ENCODE assay signal across 8 mouse cellular contexts in the genomic region with DNA sequence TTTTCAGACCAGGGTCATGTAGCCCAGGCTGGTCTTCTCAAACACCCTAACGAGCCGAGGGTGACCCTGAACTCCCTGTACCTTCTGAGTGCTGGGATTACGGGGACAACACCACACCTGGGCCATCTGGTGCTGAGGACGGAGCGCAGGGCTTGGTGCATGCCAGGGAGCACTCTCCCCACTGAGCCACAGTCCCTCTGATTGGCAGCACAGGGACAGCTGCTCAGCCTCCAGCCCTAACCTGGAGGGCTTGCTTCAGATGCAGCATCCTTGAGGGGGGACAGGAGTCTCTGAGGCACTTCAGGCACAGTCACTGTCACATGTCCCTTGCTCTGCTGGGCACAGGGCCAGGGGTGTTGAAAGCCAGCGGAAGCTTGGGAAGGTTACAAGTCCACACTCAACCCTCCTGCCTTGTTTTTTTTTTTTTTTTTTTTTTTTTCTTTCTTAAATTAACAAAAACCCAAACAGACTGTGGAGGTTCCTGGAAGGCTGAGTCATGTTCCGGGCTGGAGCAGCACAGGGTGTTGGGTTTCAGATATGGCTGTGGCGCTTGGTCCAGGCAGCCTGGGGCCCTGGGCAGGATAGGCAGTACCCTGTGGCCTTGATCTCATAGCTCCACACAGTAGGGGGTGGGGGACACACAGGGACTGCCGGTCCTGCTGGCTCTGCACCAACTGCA. TPM values are rescaled to one million over a fixed set of nuclear protein-coding genes. Genes with fewer than 3 reads are reported as not detected.
A peak's percentile ranks its signal among the peaks of the same experiment; 100 is the strongest.
DNase-seq lines count a peak whose midpoint lies in the region; ATAC-seq lines count a peak whose summit lies in the region.

No protein-coding gene starts in this region.

- peaks cover 11% of the 10 kb centered on the region for H3K36me3 ChIP-seq in intestine, embryonic 14.5 days (ENCODE audit: control insufficient read depth, insufficient read depth, low read length)
- peaks cover 45% of the 10 kb centered on the region for H3K36me3 ChIP-seq in macrophage (ENCODE audit: inconsistent target)

- peaks cover 84% of the 10 kb centered on the region for H3K79me2 ChIP-seq in macrophage (ENCODE audit: inconsistent target)

- intact Hi-C loops in left cerebral cortex, postnatal 14 days (cut with DNase I) = no loop called here

- H3K27ac ChIP-seq in intestine, embryonic 14.5 days (ENCODE audit: low read depth) = peak overlapping the region; percentile 64
- peak overlapping the region; percentile 92 for H3K27ac ChIP-seq in macrophage

- 0 out of 2 replicates have a peak overlapping the region, but pooled peaks have one; percentile 10 for H3K9ac ChIP-seq in intestine, embryonic 14.5 days (ENCODE audit: low read length)

- H3K27me3 ChIP-seq in intestine, embryonic 14.5 days (replicated peaks; ENCODE audit: control insufficient read depth, insufficient read depth, low read length) = no peaks in the 10 kb centered on the region

- 67% methylated on average over 9 of the region's 9 CpGs for WGBS in intestine, embryonic 14.5 days
- WGBS in macrophage (ENCODE audit: missing documents) = 30% methylated on average over 8 of the region's 9 CpGs

- no peak overlapping the region for H3K4me2 ChIP-seq in intestine, embryonic 14.5 days (ENCODE audit: low read length)

- DNase-seq in adrenal gland, adult (ENCODE audit: inconsistent age in 2 of 2, low spot score in 1 of 2) = peak; percentile 94 to 98
- DNase-seq in cerebellum, adult 9-11 months = peak; percentile 87
- peak; percentile 80 to 85 for DNase-seq in gastrocnemius, adult 8-10 months (ENCODE audit: low spot score in 2 of 2)
- no peak for DNase-seq in intestine, embryonic 14.5 days (ENCODE audit: low spot score)
- peak; percentile 67 to 70 for DNase-seq in left cerebral cortex, postnatal 14 days (ENCODE audit: low spot score in 2 of 2)
- DNase-seq in right cerebral cortex, postnatal 36 days (ENCODE audit: low spot score in 2 of 2) = peak; percentile 36 to 53
- no peak for DNase-seq in thymus, postnatal 0 days (ENCODE audit: low spot score)

- ATAC-seq in intestine, embryonic 14.5 days (replicated peaks; ENCODE audit: low FRiP score, low TSS enrichment, low read depth) = 0 out of 2 replicates have a peak, but pooled peaks have one; percentile 36

- peaks cover 13% of the 10 kb centered on the region for H3K4me1 ChIP-seq in intestine, embryonic 14.5 days (replicated peaks; ENCODE audit: control insufficient read depth, insufficient read depth, low read length)

- H3K9me3 ChIP-seq in intestine, embryonic 14.5 days (ENCODE audit: control insufficient read depth, low read length) = no peaks in the 10 kb centered on the region

- H3K4me3 ChIP-seq in intestine, embryonic 14.5 days (ENCODE audit: low read depth, low read length) = no peak overlapping the region
- no peak overlapping the region for H3K4me3 ChIP-seq in macrophage (ENCODE audit: inconsistent target)

RNA-seq across cellular contexts. Expression of a gene that starts 24.0 kb away (rescaled TPM):
- 100 to 1,000 TPM; 510 to 613 (median 541) TPM for total RNA-seq in gastrocnemius, adult 8-10 months (2022)
- polyA plus RNA-seq in intestine, embryonic 14.5 days (2014; fragmentation: Nextera tagmentation; extraction: Ambion mirVana) = 607 and 623 TPM in 2 replicates
- total RNA-seq in left cerebral cortex, postnatal 14 days (2021) = 100 to 1,000 TPM; 462 to 482 TPM
- total RNA-seq in macrophage (2018; cell fraction: chromatin; rRNA removed) = 100 to 1,000 TPM in 8 of 26 experiments, 10 to 100 TPM in 18; 25.2 to 137 (median 85.2) TPM
- total RNA-seq in macrophage (2018; cell fraction: cytosol; rRNA removed) = 100 to 1,000 TPM; 389 to 647 (median 497) TPM
- total RNA-seq in macrophage (2018; cell fraction: nucleus; rRNA removed) = 100 to 1,000 TPM in 20 of 26 experiments, 10 to 100 TPM in 6; 53.9 to 194 (median 123) TPM
- polyA plus RNA-seq in macrophage (2018) = 427 to 512 TPM (median 481 TPM) in 3 replicates
- polyA plus RNA-seq in thymus, postnatal 0 days (2015; fragmentation: Nextera tagmentation; extraction: Ambion mirVana) = 640 and 681 TPM in 2 replicates

RNA-seq across cellular contexts. Expression of a gene that starts 31.4 kb away (rescaled TPM):
- total RNA-seq in gastrocnemius, adult 8-10 months (2022) = 10 to 100 TPM; 38.3 to 47.6 (median 39.7) TPM
- 255 and 274 TPM in 2 replicates for polyA plus RNA-seq in intestine, embryonic 14.5 days (2014; fragmentation: Nextera tagmentation; extraction: Ambion mirVana)
- total RNA-seq in left cerebral cortex, postnatal 14 days (2021) = 10 to 100 TPM; 66.9 to 68.9 TPM
- 10 to 100 TPM in 15 of 26 experiments, 1 to 10 TPM in 11; 2.7 to 32.6 (median 15.8) TPM for total RNA-seq in macrophage (2018; cell fraction: chromatin; rRNA removed)
- 10 to 100 TPM; 24.1 to 50.6 (median 34.6) TPM for total RNA-seq in macrophage (2018; cell fraction: cytosol; rRNA removed)
- 10 to 100 TPM in 17 of 26 experiments, 1 to 10 TPM in 9; 5.7 to 31.9 (median 11.6) TPM for total RNA-seq in macrophage (2018; cell fraction: nucleus; rRNA removed)
- 51.6 to 65.8 TPM (median 54.3 TPM) in 3 replicates for polyA plus RNA-seq in macrophage (2018)
- polyA plus RNA-seq in thymus, postnatal 0 days (2015; fragmentation: Nextera tagmentation; extraction: Ambion mirVana) = 153 and 158 TPM in 2 replicates

RNA-seq across cellular contexts. Expression of a gene that starts 34.4 kb away (rescaled TPM):
- 1 to 10 TPM; 4.8 to 5.7 (median 5.3) TPM for total RNA-seq in gastrocnemius, adult 8-10 months (2022)
- polyA plus RNA-seq in intestine, embryonic 14.5 days (2014; fragmentation: Nextera tagmentation; extraction: Ambion mirVana) = 14.1 TPM in 2 replicates
- total RNA-seq in left cerebral cortex, postnatal 14 days (2021) = 10 to 100 TPM; 19.2 to 19.3 TPM
- 1,000 to 10,000 TPM in 1 of 26 experiments, 100 to 1,000 TPM in 25; 193 to 1,010 (median 316) TPM for total RNA-seq in macrophage (2018; cell fraction: chromatin; rRNA removed)
- 100 to 1,000 TPM in 1 of 26 experiments, 10 to 100 TPM in 25; 35.5 to 111 (median 48.4) TPM for total RNA-seq in macrophage (2018; cell fraction: cytosol; rRNA removed)
- total RNA-seq in macrophage (2018; cell fraction: nucleus; rRNA removed) = 100 to 1,000 TPM; 103 to 721 (median 158) TPM
- 23.7 to 43.6 TPM (median 42.5 TPM) in 3 replicates for polyA plus RNA-seq in macrophage (2018)
- polyA plus RNA-seq in thymus, postnatal 0 days (2015; fragmentation: Nextera tagmentation; extraction: Ambion mirVana) = 18.3 and 19.7 TPM in 2 replicates

RNA-seq across cellular contexts. Expression of a gene that starts 44.6 kb away (rescaled TPM):
- 100 to 1,000 TPM; 157 to 173 (median 162) TPM for total RNA-seq in gastrocnemius, adult 8-10 months (2022)
- polyA plus RNA-seq in intestine, embryonic 14.5 days (2014; fragmentation: Nextera tagmentation; extraction: Ambion mirVana) = 27.0 and 27.5 TPM in 2 replicates
- 10 to 100 TPM; 86.2 to 90.8 TPM for total RNA-seq in left cerebral cortex, postnatal 14 days (2021)
- 100 to 1,000 TPM in 25 of 26 experiments, 10 to 100 TPM in 1; 82.3 to 299 (median 163) TPM for total RNA-seq in macrophage (2018; cell fraction: chromatin; rRNA removed)
- total RNA-seq in macrophage (2018; cell fraction: cytosol; rRNA removed) = 100 to 1,000 TPM in 3 of 26 experiments, 10 to 100 TPM in 23; 66.1 to 109 (median 92.3) TPM
- 100 to 1,000 TPM in 19 of 26 experiments, 10 to 100 TPM in 7; 75.4 to 159 (median 118) TPM for total RNA-seq in macrophage (2018; cell fraction: nucleus; rRNA removed)
- 72.6 to 106 TPM (median 79.6 TPM) in 3 replicates for polyA plus RNA-seq in macrophage (2018)
- polyA plus RNA-seq in thymus, postnatal 0 days (2015; fragmentation: Nextera tagmentation; extraction: Ambion mirVana) = 18.2 and 23.2 TPM in 2 replicates

RNA-seq across cellular contexts. Expression of a gene that starts 54.5 kb away (rescaled TPM):
- 1 to 10 TPM in 2 of 4 experiments, under 1 TPM in 2; 0.48 to 1.3 (median 0.84) TPM for total RNA-seq in gastrocnemius, adult 8-10 months (2022)
- polyA plus RNA-seq in intestine, embryonic 14.5 days (2014; fragmentation: Nextera tagmentation; extraction: Ambion mirVana) = 6.8 and 8.0 TPM in 2 replicates
- 1 to 10 TPM; 3.3 to 4.0 TPM for total RNA-seq in left cerebral cortex, postnatal 14 days (2021)
- 100 to 1,000 TPM in 23 of 26 experiments, 10 to 100 TPM in 3; 60.1 to 650 (median 256) TPM for total RNA-seq in macrophage (2018; cell fraction: chromatin; rRNA removed)
- total RNA-seq in macrophage (2018; cell fraction: cytosol; rRNA removed) = 100 to 1,000 TPM in 7 of 26 experiments, 10 to 100 TPM in 19; 38.3 to 135 (median 73.0) TPM
- total RNA-seq in macrophage (2018; cell fraction: nucleus; rRNA removed) = 100 to 1,000 TPM in 19 of 26 experiments, 10 to 100 TPM in 7; 53.9 to 429 (median 152) TPM
- 56.2 to 124 TPM (median 74.2 TPM) in 3 replicates for polyA plus RNA-seq in macrophage (2018)
- polyA plus RNA-seq in thymus, postnatal 0 days (2015; fragmentation: Nextera tagmentation; extraction: Ambion mirVana) = 179 and 206 TPM in 2 replicates

Comparison
In these comparisons a context has a peak if more than half of its experiments do, and no peak if none do; other contexts are left out.
1. DNase-seq: peak in adrenal gland, adult (2 of 2), cerebellum, adult 9-11 months (single experiment), gastrocnemius, adult 8-10 months (2 of 2), left cerebral cortex, postnatal 14 days (2 of 2) and right cerebral cortex, postnatal 36 days (2 of 2); none in intestine, embryonic 14.5 days (single experiment) and thymus, postnatal 0 days (single experiment).